In the genomic region with DNA sequence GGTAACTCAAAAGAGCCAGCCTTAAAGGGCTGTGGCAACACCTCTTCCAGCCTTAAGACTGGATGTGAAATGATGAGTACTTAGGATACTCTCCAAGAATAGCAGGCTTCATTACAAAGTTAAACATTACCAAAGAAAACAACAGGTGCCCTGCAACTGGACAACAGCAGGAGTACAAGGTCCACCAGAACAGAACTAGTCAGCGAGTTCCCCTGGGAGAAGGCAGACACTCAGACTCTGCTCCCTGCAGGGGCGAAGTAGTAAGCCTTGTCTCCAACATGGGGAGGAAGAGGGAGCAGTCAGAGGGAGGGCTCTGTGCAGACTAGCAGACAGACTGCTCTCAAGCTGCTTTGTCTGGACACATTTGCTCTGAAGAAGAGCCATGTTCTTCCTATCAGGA, we compare ENCODE assay signal across 14 mouse cellular contexts. TPM values are rescaled to one million over a fixed set of nuclear protein-coding genes. Genes with fewer than 3 reads are reported as not detected.
DNase-seq lines count a peak whose midpoint lies in the region; ATAC-seq and TF ChIP-seq lines count a peak whose summit lies in the region.
"Had no signal": no experiment of that assay in that cellular context is flagged by ENCODE, and none has a peak within 500 bp of the region (broad histone marks: within the 10 kb centered on the region; RNA-seq: fewer than 3 reads in every experiment).

No protein-coding gene starts in this region.

- no peak for ATAC-seq in heart, embryonic 14.5 days (ENCODE audit: insufficient number of reproducible peaks, insufficient read depth, low FRiP score, low read depth)
- ATAC-seq in Patski: peak; percentile 26
- ATAC-seq in kidney, postnatal 0 days (replicated peaks; ENCODE audit: low FRiP score, low read depth): peak; percentile 93
- ATAC-seq in liver, embryonic 15.5 days (ENCODE audit: insufficient read depth): peak; percentile 24; the same call in 1 of the 2 replicates

- POLR2A ChIA-PET in Patski (lab: Charles Lee): interaction anchor here (1.6 kb wide), 1 partner anchor 22 kb away, joined by 3 read pairs; no protein-coding TSS in a partner anchor

- WGBS in heart, embryonic 14.5 days: 53% methylated on average over 2 of the region's 2 CpGs
- WGBS in kidney, postnatal 0 days: 56% methylated on average over 2 of the region's 2 CpGs
- 61% methylated on average over 2 of the region's 2 CpGs for WGBS in liver, embryonic 15.5 days (ENCODE audit: insufficient replicate concordance)

- in situ Hi-C loops in Patski (cut with MboI; ENCODE audit: low pct_unique_long_range_greater_than_20kb): no loop called here

- no peak for TF ChIP-seq CTCF in Patski (IDR thresholded peaks at IDR 0.05)
- TF ChIP-seq CTCF in kidney, postnatal 0 days (IDR thresholded peaks at IDR 0.05; ENCODE audit: low read depth): 0 out of 2 replicates have a peak, but pooled peaks have one; percentile 7

- CTCF ChIA-PET in Patski (lab: Charles Lee): interaction anchor here (1.1 kb wide), 1 partner anchor 35 kb away, joined by 3 read pairs; no protein-coding TSS in a partner anchor

- peaks cover 31 to 88% of the 10 kb centered on the region in 2 experiments for H3K4me1 ChIP-seq in heart, embryonic 14.5 days (ENCODE audit: control insufficient read depth in 2 of 2, insufficient read depth in 2 of 2, low read length in 2 of 2)
- H3K4me1 ChIP-seq in kidney, postnatal 0 days (replicated peaks; ENCODE audit: insufficient read depth, low read length): peaks cover 38% of the 10 kb centered on the region
- H3K4me1 ChIP-seq in liver, embryonic 15.5 days (replicated peaks): peaks cover 78% of the 10 kb centered on the region

- no peak overlapping the region for H3K27ac ChIP-seq in heart, embryonic 14.5 days (replicated peaks in 1 of 2; ENCODE audit: control insufficient read depth in 1 of 2, insufficient read depth in 1 of 2, low read depth in 2 of 2, low read length in 2 of 2)
- 0 out of 2 replicates have a peak overlapping the region, but pooled peaks have one; percentile 47 for H3K27ac ChIP-seq in kidney, postnatal 0 days
- H3K27ac ChIP-seq in liver, embryonic 15.5 days (replicated peaks): peak overlapping the region; percentile 46; the same call in 1 of the 2 replicates
- H3K27ac ChIP-seq: hindbrain, embryonic 12.5 days; lung, embryonic 15.5 days had no signal

- peaks cover 5% of the 10 kb centered on the region; the same call in 1 of the 2 replicates for H3K36me3 ChIP-seq in heart, embryonic 14.5 days (ENCODE audit: control insufficient read depth, insufficient read depth, low read length)
- H3K36me3 ChIP-seq in kidney, postnatal 0 days (ENCODE audit: insufficient read depth, low read length): no peaks in the 10 kb centered on the region
- no peaks in the 10 kb centered on the region for H3K36me3 ChIP-seq in liver, embryonic 15.5 days (replicated peaks)

- no peak overlapping the region; the same call in 1 of the 2 replicates for H3K9ac ChIP-seq in heart, embryonic 14.5 days (ENCODE audit: low read length)
- H3K9ac ChIP-seq in kidney, postnatal 0 days (ENCODE audit: low read depth, low read length): no peak overlapping the region
- H3K9ac ChIP-seq in liver, embryonic 15.5 days: no peak overlapping the region
- H3K9ac ChIP-seq: hindbrain, embryonic 12.5 days; lung, embryonic 15.5 days had no signal

- no peak overlapping the region for H3K4me3 ChIP-seq in heart, embryonic 14.5 days (ENCODE audit: control insufficient read depth in 1 of 2, insufficient read depth in 1 of 2, low read depth in 1 of 2, low read length in 2 of 2)
- H3K4me3 ChIP-seq in kidney, postnatal 0 days (replicated peaks; ENCODE audit: low read depth, low read length): no peak overlapping the region
- no peak overlapping the region for H3K4me3 ChIP-seq in liver, embryonic 15.5 days (replicated peaks)
- H3K4me3 ChIP-seq: erythroblast, embryonic 14.5 days; hindbrain, embryonic 12.5 days; lung, embryonic 15.5 days had no signal

- no peaks in the 10 kb centered on the region for H3K9me3 ChIP-seq in heart, embryonic 14.5 days (ENCODE audit: control insufficient read depth, low read length)
- no peaks in the 10 kb centered on the region for H3K9me3 ChIP-seq in kidney, postnatal 0 days (replicated peaks; ENCODE audit: low read length)
- H3K9me3 ChIP-seq in liver, embryonic 15.5 days (replicated peaks): no peaks in the 10 kb centered on the region
- H3K9me3 ChIP-seq: hindbrain, embryonic 12.5 days; lung, embryonic 15.5 days had no signal

- H3K27me3 ChIP-seq in heart, embryonic 14.5 days (ENCODE audit: control insufficient read depth, insufficient read depth, low read length): no peaks in the 10 kb centered on the region
- no peaks in the 10 kb centered on the region for H3K27me3 ChIP-seq in Patski
- H3K27me3 ChIP-seq in kidney, postnatal 0 days (ENCODE audit: insufficient read depth, low read length): no peaks in the 10 kb centered on the region
- no peaks in the 10 kb centered on the region for H3K27me3 ChIP-seq in liver, embryonic 15.5 days
- H3K27me3 ChIP-seq: hindbrain, embryonic 12.5 days; lung, embryonic 15.5 days had no signal

- 0 out of 2 replicates have a peak overlapping the region, but pooled peaks have one; percentile 5 for H3K4me2 ChIP-seq in heart, embryonic 14.5 days (ENCODE audit: low read length)
- peak overlapping the region; percentile 32; the same call in 1 of the 2 replicates for H3K4me2 ChIP-seq in kidney, postnatal 0 days (ENCODE audit: low read length)
- H3K4me2 ChIP-seq in liver, embryonic 15.5 days: peak overlapping the region; percentile 35; the same call in 1 of the 2 replicates
- H3K4me2 ChIP-seq: hindbrain, embryonic 12.5 days; lung, embryonic 15.5 days; midbrain, embryonic 11.5 days had no signal

- no peak for DNase-seq in heart, adult 18-20 months
- DNase-seq in Patski (ENCODE audit: low read depth, low spot score): no peak
- DNase-seq in kidney, postnatal 0 days (ENCODE audit: low spot score): peak; percentile 42
- no peak for DNase-seq in Muller cell, postnatal 12 days (ENCODE audit: inconsistent ontology term)
- no peak for DNase-seq in right cerebral cortex, postnatal 14 days
- DNase-seq in cerebellum, postnatal 4 days (ENCODE audit: low spot score in 2 of 2): no peak
- DNase-seq: cerebellum, adult 11-12 months; thymus, adult 2 months had no signal

RNA-seq across cellular contexts. Expression of gene Abhd17c, which starts 6.1 kb away (rescaled TPM):
- polyA plus RNA-seq in heart, embryonic 14.5 days (2014; fragmentation: Nextera tagmentation; extraction: Ambion mirVana): 76.7 and 82.0 TPM in 2 replicates
- total RNA-seq in heart, adult 18-20 months (2021): 10 to 100 TPM; 29.8 to 35.7 TPM
- polyA plus RNA-seq in Patski (2021): 77.6 TPM
- 124 and 135 TPM in 2 replicates for polyA plus RNA-seq in kidney, postnatal 0 days (2015; fragmentation: Nextera tagmentation; extraction: Ambion mirVana)
- 22.3 and 22.9 TPM in 2 replicates for polyA plus RNA-seq in liver, embryonic 15.5 days (2015; fragmentation: Nextera tagmentation; extraction: Ambion mirVana)

RNA-seq across cellular contexts. Expression of gene Cemip, which starts 59.3 kb away (rescaled TPM):
- polyA plus RNA-seq in heart, embryonic 14.5 days (2014; fragmentation: Nextera tagmentation; extraction: Ambion mirVana): 0.51 and 0.89 TPM in 2 replicates
- total RNA-seq in heart, adult 18-20 months (2021): under 1 TPM in 1 of 2 experiments, not detected in 1; 0.08 TPM
- 52.6 TPM for polyA plus RNA-seq in Patski (2021)
- polyA plus RNA-seq in kidney, postnatal 0 days (2015; fragmentation: Nextera tagmentation; extraction: Ambion mirVana): 0.17 and 0.28 TPM in 2 replicates
- 0.02 TPM in 1 of 2 replicates, not detected in the other for polyA plus RNA-seq in liver, embryonic 15.5 days (2015; fragmentation: Nextera tagmentation; extraction: Ambion mirVana)

Comparison
In these comparisons a context has a peak if more than half of its experiments do, and no peak if none do; other contexts are left out.
1. H3K27ac ChIP-seq: peak in kidney, postnatal 0 days (single experiment) and liver, embryonic 15.5 days (single experiment); none in heart, embryonic 14.5 days (0 of 2).
2. RNA of gene Cemip, which starts 59.3 kb away (polyA plus RNA-seq): 52.6 TPM in Patski (single experiment); 0.51 to 0.89 TPM in heart, embryonic 14.5 days, 0.17 to 0.28 TPM in kidney, postnatal 0 days and 0.02 TPM in liver, embryonic 15.5 days; every median in the first group is over 10 times any median in the second.
3. Peak in every context shown above with its lines, with median percentiles within 50 percentile points of each other: H3K4me2 ChIP-seq.